Mouse (Mus musculus) kidney, postnatal 14 days (tissue): Measurements from ENCODE around the gene Ano6.

Source experiments
- DNase-seq: peaks from one replicate; pipeline ENCODE4 v3.0.0; 2022; ENCODE audit warnings: mixed read lengths

Ano6 gene

DNA sequence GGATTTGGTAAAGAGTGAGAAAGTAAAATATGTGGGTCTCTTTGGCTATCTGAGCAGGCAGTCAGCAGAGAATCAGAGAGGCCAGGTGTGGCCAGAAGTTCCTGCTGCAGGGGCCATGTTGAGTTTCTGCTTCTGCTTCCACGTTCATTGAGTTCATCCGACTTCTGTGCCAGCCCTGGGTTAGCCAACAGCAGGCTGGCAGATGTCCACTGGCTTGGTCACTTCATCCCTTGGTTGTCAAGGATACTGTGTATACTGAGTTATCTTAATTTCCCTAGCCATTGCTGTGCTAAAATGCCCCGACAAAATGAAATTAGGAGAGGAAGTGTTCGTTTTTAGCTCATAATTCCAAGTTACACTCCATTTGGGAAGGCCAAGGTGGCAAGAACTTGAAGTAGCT lies 21.1 kb upstream of the Ano6 start:
- DNase-seq, result no peak

- no peak for DNase-seq
Observed at GRCm38 (mm10) chr15:95770307-95770706, 20.3 kb upstream of the Ano6 start.

DNA sequence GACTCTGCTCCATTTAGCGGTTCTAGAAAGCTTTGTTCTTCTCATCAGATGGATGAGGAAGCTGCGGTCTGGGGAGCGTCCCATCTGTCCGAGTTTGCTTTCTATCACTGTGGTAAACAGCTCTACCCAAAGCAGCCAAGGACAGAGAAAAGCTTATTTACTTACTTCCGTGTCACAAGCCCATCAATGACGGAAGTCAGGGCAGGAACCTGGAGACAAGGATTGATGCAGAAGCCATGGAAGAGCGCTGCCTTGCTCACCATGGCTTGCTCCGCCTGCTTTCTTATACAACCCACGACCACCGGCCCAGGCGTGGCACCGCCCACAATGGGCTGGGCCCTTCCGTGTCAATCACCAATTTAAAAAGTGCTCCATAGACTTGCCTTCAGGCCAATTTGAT lies 18.3 kb upstream of the Ano6 start:
- DNase-seq, result no peak

DNA sequence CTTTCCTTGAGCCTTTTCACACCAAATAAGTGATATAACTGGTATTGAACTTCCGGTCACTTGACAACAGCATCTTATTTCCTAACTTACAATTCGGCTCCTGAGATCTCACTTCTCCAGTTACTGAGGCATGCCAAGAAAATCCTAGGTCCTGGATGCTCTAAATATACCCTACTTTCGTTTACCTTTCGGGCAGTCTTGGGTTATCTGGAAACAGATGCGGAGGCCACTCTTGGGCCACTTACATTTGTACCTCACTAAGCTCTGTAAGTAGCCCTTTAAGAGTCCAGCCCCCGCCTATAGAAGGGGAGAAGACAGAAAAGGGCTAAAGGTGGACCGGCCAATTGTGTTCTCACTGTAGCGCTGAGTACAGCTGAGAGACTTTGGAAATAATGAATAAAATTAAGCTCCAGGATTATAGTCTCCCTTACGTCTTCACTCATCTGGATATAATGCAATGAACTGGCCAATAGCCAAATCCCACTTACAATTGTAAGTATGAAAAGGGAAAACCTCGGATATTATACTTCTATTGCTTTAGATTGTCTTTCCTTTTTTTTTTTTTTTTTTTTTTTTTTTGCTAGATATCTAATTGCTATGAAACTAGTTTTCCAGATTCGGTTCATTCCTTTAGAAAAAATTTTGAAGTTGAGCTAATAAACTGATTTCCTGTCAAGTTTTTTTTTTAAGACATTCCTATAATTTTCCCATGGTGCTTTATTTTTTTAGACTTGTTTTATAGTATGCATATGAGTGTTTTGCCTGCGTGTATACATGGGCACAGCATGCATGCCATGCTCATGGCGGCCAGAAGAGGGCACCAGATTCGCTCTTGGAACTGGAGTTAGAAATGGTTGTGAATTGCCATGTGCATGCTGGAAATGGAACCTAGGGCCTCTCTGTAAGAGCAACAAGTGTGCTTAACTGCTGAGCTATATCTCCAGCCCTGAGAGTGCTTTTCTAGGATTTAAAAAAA lies 17.5 kb upstream of the Ano6 start:
- peak; percentile 79 for DNase-seq

DNA sequence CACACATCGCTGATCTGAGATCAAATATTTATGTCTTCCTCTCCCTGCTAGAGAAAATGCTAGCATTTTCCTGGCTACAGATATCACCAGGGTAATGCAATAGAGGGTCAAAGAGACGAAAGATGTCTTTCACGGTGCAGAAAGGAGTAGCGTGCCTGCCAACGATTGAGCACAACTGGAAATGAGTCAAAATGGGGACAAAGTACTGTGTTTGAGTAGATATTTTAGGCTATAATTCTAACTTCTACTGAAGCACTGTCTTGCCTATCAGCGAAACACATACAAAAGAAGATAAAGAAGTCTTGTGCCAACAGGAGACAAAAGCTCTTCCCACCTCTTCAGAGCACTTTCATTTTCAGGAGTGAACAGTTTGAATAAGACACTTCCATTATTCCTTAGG lies 16.4 kb upstream of the Ano6 start:
- no peak for DNase-seq

GRCm38 (mm10) chr15:95774674-95775414 lies 15.8 kb upstream of the Ano6 start:
- no peak for DNase-seq

DNA sequence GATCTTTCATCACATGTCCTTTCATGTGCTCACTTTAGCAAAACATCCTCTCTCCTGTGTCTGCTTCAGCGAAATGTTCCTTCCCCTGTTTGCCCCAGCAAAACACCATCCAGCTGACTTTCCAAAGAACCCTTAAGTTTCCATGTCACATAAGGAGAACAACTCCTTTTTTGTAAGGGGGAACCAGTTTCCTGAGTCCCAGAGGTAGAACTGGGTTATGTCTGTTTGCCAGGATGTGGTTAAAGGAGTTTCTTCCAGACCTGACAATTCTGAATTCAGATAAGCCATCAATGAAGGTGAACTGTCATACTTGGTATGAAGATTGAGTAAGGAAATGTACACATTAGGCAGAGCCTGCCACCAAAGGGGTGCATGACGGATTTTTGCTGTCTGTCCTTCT lies 12.9 kb upstream of the Ano6 start:
- no peak for DNase-seq

DNA sequence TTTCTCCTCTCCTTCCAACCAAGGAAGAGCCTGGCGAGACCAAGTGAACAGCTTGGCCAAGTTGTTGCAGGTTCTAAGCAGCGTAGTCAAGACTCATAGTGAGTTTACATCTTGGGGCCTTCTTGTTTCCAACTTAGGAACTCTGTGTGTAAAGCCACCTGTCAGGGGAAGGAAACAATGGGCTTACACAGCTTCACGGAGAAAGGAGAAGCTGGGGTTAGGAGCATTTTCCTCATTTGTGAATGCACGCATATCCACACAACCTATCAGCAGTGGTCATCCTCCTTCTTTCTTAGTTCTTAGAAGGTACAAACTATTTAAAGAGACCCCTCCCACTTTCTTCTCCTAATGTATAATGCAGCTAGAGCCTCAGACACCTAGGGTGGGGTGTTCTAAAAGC lies 11.9 kb upstream of the Ano6 start:
- DNase-seq, result no peak

GRCm38 (mm10) chr15:95786624-95787023 lies 4.0 kb upstream of the Ano6 start:
- no peak for DNase-seq

GRCm38 (mm10) chr15:95787578-95787977 lies 3.1 kb upstream of the Ano6 start:
- no peak for DNase-seq

GRCm38 (mm10) chr15:95789562-95790528 lies 798 bp upstream of the Ano6 start:
- DNase-seq, result peak; percentile 50

DNA sequence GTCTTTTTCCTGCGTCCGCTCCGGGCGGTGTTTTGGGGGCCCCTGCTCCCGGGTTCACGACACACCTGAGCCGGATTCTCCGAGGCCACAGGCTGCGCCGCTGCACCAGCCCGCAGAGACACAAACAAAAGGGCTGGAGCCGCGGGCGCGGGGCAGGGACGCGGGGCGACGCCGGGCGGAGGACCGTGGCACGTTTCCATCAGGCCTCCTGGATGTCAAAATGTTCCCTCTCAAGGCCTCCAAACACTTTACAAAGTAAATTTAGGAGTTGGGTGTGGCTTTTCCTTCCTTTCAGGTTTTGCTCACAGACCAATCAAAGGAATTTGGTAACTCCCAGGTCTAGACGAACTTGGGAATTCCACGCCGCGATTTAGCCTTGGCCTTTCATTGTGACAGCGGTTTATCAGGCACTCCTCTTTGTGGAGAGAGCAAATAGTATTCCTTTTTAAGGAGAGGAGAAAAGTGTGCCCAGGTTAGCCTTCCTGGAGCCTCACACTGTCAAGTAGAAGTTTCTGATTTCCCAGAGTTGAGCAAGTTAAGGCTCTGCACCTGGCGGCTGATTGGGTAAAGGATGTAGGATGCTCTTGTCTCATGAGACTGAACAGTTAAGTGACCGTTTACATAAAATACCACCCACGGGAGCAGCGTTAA lies 623 bp downstream of the Ano6 start:
- no peak for DNase-seq

DNA sequence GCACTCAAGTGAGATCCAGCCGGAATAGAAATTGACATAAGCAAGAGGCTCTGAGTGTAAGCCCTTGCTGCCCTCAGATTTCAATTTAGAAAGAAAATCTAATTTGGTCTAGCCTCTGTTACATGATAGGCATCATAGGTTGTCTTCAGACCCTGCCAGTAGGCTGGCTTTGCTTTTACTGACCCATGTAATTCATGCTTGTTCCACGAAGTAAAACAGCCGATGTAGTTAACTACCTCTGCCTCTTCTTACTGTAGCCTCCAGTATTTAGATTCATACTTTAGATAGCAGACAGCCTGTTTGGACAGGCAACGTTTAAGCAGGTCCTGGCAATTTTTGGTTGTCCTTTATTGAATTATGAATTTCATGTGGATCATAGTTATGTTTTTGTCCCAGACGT lies 1.2 kb downstream of the Ano6 start:
- DNase-seq, result no peak

DNA sequence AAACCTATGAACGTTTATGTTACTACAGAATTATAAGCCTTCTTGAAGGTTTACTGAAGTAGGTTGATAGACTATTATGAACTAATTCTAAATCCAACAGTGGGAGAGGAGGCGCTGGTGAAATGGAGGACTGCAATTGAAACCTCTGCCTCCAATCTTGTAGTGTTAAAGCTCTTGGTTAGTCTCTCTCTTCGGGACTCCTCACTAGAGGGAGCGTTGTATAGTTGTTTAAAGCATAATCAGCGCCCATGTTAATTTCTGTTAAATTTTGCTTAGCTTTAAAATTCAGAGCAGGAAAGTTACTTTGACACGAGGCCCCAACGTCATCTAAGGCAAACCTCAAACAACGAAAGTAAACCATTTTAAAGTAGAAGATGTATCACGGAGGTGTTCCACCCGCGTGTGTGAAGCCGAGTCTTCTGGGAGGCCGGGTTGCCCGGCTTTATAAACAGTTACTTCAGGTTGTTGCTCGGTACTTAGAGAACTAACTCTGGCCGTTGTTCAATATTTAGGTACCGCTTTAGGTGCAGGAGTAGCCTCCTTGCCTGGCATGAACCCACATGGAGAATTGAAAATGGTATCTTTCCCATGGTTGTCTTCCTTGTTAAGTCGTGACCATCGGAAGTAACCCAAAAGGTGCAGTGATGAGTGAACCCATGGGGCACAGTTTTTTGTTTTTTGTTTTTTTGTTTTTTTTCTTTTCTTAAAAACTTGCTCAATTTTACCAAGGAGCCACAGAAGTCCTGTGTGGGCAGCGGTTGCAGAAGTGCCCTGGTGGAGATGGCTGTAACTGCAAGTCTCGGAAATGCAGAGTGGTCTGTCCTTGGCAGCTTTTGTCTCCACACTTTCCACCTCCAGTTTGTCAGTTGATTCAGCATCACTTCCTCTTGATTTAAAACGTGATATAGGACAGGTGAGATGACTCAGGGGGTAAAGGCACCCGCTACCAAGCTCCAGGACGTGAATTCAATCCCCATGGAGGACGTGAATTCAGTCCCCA lies 1.9 kb downstream of the Ano6 start:
- peak; percentile 25 for DNase-seq

- DNase-seq, result no peak
Observed at GRCm38 (mm10) chr15:95793748-95794491, 3.3 kb downstream of the Ano6 start.

DNA sequence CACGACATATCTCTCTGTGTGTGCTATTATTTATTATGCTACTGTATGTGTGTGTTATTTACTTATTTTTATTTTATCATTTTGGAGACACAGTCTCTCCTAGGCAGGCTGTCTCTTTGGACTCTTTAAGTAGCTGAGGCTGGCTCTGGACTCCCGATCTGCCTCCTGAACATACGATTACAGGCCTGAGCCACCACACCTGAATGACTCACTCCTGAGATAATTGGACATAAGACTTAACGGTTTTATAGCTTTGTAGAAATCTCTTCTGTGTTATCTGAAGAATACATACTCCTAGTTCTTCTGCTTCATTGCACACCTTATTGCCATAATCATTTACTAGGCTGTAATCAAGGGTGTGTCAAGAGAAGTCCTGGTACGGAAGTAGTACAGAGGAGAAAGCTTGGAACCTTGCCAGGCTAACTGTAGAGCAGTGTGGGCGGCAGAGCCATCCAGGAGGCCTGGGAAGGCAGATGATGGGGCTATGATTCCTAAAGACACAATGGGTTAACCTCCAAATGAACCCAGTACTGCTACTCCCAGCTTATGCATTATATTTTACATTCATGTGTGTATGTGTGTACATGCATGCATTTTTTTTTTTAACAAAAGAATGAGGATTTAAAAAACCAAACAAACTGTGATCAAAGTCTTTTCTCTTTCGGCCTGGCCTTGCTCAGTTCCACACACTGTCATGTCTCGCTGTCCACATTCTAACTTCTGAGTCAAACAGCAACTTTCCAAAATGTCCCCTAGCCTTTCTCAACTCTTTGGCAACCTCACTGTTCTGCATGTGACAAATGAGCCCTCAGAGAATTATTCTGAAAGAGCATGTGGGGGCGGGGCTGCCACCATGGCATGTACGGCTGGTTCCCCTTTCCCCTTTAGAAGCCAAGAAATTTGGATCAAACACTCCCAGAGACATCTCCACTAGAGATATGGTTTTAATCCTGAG lies 4.2 kb downstream of the Ano6 start:
- DNase-seq, result peak; percentile 57

- no peak for DNase-seq
Observed at GRCm38 (mm10) chr15:95796062-95796461, 5.4 kb downstream of the Ano6 start.

DNA sequence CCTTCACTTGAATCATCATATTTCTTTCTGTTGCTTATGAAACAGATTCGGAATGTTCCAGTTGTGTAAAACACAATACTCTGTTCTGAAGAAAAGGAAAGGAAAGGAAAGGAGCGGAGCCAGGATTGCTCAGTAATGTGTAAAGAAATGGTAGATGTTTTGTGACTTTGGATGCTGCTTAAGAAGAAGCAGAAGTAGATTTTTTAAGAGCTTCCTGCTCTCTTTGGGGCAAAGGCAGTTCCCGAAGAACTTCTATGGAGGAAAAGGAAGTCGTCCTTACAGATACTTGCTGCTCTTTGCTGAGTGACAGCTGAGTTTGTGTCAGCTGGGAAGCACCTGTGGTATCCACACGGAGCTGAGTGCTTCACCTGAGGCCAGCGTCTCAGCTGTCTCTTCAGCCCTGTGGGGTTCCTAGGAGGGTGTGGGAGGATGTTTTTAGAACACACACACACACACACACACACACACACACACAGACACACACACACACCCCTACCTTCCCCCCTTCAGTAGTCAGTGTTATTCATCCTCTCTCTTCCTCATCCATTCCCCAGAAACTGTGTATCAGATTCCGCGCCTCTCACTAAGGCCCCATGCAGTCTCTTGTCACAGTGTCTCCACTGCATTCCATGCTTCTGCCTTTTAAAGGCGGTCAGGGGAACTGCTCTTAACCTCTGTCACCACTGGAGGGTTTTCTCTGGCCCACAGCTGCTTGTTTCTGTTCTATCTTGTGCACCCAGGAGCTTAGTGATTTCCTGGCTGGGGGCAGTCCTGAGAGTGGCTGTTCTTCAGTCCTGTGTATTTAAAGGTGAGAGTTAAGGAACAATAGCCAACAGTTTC lies 6.7 kb downstream of the Ano6 start:
- DNase-seq, result no peak
